Mouse (Mus musculus) heart, postnatal 0 days (tissue): Measurements from ENCODE around the gene Lgals4.

Experiments used
- CTCF ChIP-seq: IDR thresholded peaks from 2 replicates; pipeline ENCODE4 v1.5.1; 2016; ENCODE audit warnings: antibody characterized with exemption, control low read depth, low read depth
- EP300 ChIP-seq: IDR thresholded peaks from 2 replicates; pipeline ENCODE4 v1.6.1; 2016; ENCODE audit warnings: antibody characterized with exemption, low read depth

DNA sequence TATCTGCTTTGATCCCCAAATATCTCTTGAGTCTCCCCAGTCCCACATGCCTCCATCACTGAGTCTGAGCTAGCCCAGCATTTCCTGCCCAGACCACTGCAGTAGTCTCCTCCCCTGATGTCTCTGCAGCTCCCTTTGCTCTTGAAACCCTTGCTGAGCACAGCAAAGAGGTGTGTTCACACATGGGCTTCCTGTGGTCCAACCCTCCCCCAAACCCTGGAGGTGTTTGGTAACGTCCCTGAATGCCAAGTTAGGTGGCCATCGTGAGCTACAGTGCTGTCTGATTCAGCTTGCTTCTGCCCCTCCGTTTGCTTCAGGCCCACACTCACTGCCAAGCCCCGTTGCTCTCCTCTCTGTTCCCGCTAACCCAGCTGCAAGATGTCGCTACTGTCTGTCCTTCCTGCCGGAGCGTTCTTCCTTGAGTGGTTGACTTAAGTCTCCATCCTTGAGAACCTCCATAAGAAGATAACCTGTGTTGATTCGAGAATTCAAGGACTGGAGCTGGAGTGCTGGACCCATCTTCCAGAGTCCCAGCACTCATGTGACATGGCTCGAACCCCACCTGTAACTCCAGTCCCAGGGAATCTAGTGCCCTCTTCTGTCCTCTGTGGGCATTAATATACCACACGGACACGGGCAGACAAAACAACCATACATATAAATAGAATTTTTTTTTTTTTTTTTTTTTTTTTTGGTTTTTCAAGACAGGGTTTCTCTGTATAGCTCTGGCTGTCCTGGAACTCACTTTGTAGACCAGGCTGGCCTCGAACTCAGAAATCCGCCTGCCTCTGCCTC, 41.1 kb upstream of the Lgals4 start:
- no peak for TF ChIP-seq CTCF
- TF ChIP-seq EP300: no peak
